Mouse (Mus musculus) lung, embryonic 16.5 days (tissue): ENCODE results near the gene Pcdh8. TPM values are rescaled to one million over a fixed set of nuclear protein-coding genes. Genes with fewer than 3 reads are reported as not detected.

Experiments used
- ATAC-seq: fragments of 200-750 bp; cut with Nextera tagmentation; 2 replicates; pipeline ENCODE4 v1.8.0; 2017; ENCODE audit warnings: low read depth, mild to moderate bottlenecking, moderate library complexity
- H3K27ac ChIP-seq: fragments of 300-500 bp; sonication (generic); 2 replicates; pipeline ENCODE4 v1.5.1; 2014; ENCODE audit warnings: mild to moderate bottlenecking, control low read depth, low read length
- H3K27me3 ChIP-seq: fragments of 300-500 bp; sonication (generic); 2 replicates; pipeline ENCODE4 v1.6.1; 2014; ENCODE audit warnings: low read depth, low read length, mixed read lengths; ENCODE audit not compliant: control insufficient read depth, insufficient read depth
- H3K36me3 ChIP-seq: fragments of 300-500 bp; sonication (generic); 2 replicates; pipeline ENCODE4 v1.6.1; 2014; ENCODE audit warnings: low read length; ENCODE audit not compliant: control insufficient read depth, insufficient read depth
- H3K4me1 ChIP-seq: fragments of 300-500 bp; sonication (generic); replicated peaks from 2 replicates; pipeline ENCODE4 v1.6.1; 2014; ENCODE audit warnings: low read length, mixed read lengths; ENCODE audit not compliant: control insufficient read depth, insufficient read depth
- H3K4me2 ChIP-seq: fragments of 300-500 bp; sonication (generic); 2 replicates; pipeline ENCODE4 v1.6.1; 2014; ENCODE audit warnings: low read depth, low read length, control low read depth
- H3K4me3 ChIP-seq: fragments of 300-500 bp; sonication (generic); 2 replicates; pipeline ENCODE4 v1.5.1; 2014; ENCODE audit warnings: mild to moderate bottlenecking, low read length, control low read depth
- H3K9ac ChIP-seq: fragments of 300-500 bp; sonication (generic); 2 replicates; pipeline ENCODE4 v1.6.1; 2014; ENCODE audit warnings: low read length, control low read depth
- H3K9me3 ChIP-seq: fragments of 300-500 bp; sonication (generic); 2 replicates; pipeline ENCODE4 v1.6.1; 2016; ENCODE audit warnings: low read length; ENCODE audit not compliant: control insufficient read depth
- WGBS: fragments of 180-500 bp; shearing (Covaris S2); extraction: QIAGEN DNeasy Blood & Tissue Kit; methylation state at CpG from one replicate; pipeline ENCODE4 v1.1.7; 2014; 5-methylcytosine and 5-hydroxymethylcytosine counted together
- polyA plus RNA-seq: library from polyadenylated mRNA; unstranded; fragments of >200 nt; fragmentation: Nextera tagmentation; extraction: Ambion mirVana; gene quantifications from 2 replicates; pipeline ENCODE4 v1.2.1, GENCODE M21; 2015

The Pcdh8 gene
- polyA plus RNA-seq, 1 experiment from 2014 or later: not detected

- 74% methylated on average over 6 of the region's 6 CpGs for WGBS
Observed at GRCm38 (mm10) chr14:79765196-79765765, 5.8 kb downstream of the Pcdh8 start.

DNA sequence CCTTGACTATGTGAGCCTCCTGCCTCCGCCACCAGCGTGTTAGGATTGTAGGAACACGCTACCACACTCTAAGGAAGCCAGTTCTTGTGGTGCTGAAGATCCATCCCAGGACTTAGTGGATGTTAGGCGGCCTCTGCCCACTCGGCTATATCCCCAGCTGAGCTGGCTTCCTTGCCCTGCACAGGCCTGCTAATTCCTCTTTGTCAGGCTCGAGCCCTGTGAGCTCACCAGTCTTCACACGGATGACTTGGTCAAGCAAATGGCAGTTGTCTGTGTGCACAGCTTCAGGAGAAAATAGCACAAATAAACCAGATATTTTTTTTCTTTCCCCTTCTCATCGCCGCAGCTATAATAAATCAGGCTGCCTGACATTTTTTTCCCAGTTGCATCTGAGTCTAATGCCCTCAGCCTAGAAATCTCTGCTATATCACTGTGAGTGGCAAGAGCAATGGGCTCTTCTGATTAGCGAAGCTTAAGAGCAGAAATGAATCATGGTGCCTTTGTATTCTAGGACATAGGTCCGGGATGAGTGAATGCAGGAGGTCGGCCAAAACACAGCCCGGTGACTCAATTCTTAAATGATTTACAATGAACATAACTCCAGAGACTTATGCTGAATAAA, 16.4 kb downstream of the Pcdh8 start:
- Histone ChIP-seq H3K4me2 (no peak overlapping the region), H3K27ac (no peak overlapping the region), H3K27me3 (no peaks in the 10 kb centered on the region), H3K4me1 (no peaks in the 10 kb centered on the region), H3K36me3 (no peaks in the 10 kb centered on the region), H3K4me3 (no peak overlapping the region), H3K9me3 (no peaks in the 10 kb centered on the region), H3K9ac (no peak overlapping the region)
- no peak for ATAC-seq
- 53% methylated on average over 13 of the region's 13 CpGs for WGBS

More at GRCm38 (mm10) chr14:79765196-79765765, 5.8 kb downstream of the Pcdh8 start:
- Histone ChIP-seq H3K36me3 (no peaks in the 10 kb centered on the region), H3K27ac (no peak overlapping the region), H3K9ac (no peak overlapping the region), H3K27me3 (peaks cover 39% of the 10 kb centered on the region), H3K4me3 (no peak overlapping the region), H3K9me3 (no peaks in the 10 kb centered on the region), H3K4me1 (peaks cover 9% of the 10 kb centered on the region), H3K4me2 (no peak overlapping the region)
- ATAC-seq: no peak

DNA sequence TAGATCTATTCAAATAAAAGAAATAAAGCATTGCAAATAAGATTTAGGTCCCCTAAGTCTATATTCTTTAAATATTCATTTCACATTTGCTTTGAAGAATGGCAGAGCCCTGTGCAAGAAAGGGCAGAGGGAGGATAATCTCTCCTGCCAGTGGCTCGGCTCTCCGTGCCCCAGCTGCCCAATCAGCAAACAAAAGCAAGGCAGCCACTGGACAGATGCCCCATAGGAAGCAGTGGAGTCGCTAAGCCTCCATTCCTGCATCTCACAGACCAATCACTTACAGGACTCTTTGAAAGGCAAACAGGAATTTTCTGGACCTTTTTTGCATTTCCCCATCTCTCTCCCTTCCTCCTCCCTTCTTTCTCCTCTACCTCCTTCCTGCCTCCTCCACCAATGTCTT, 17.0 kb downstream of the Pcdh8 start:
- H3K27ac ChIP-seq: no peak overlapping the region
- WGBS: 36% methylated on average over 3 of the region's 3 CpGs
- no peaks in the 10 kb centered on the region for H3K27me3 ChIP-seq
- no peaks in the 10 kb centered on the region for H3K9me3 ChIP-seq
- ATAC-seq: no peak
- no peaks in the 10 kb centered on the region for H3K36me3 ChIP-seq
- H3K4me2 ChIP-seq: no peak overlapping the region
- H3K4me3 ChIP-seq: no peak overlapping the region
- H3K4me1 ChIP-seq: no peaks in the 10 kb centered on the region
- no peak overlapping the region for H3K9ac ChIP-seq

- no peaks in the 10 kb centered on the region for H3K36me3 ChIP-seq
- WGBS: 79% methylated on average over 7 of the region's 7 CpGs
- H3K4me3 ChIP-seq: no peak overlapping the region
- H3K4me1 ChIP-seq: no peaks in the 10 kb centered on the region
- no peak overlapping the region for H3K9ac ChIP-seq
- no peak for ATAC-seq
- no peak overlapping the region for H3K4me2 ChIP-seq
- H3K27me3 ChIP-seq: no peaks in the 10 kb centered on the region
- H3K27ac ChIP-seq: no peak overlapping the region
- no peaks in the 10 kb centered on the region for H3K9me3 ChIP-seq
Observed at GRCm38 (mm10) chr14:79753733-79754132, 17.4 kb downstream of the Pcdh8 start.

DNA sequence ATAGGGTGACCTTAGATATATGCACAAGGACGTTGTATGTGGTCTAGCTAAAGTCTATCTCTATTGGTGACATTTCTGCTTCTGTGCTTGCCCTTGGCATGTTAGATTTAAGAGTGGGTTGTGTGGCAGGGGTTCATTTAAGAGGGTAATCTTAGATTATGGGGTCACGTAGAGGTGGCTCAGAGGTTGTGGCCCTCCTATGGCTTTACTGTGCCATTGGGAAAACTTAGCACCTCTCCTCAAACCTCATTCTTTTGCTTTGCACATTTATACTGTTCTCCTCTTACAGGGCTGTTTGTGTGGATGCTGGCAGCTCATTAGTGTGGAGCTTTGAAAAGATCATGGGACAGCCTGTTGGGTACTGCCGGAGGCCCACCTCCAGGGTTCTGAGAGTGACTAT, 30.6 kb downstream of the Pcdh8 start:
- Histone ChIP-seq H3K9ac (no peak overlapping the region), H3K9me3 (no peaks in the 10 kb centered on the region), H3K36me3 (no peaks in the 10 kb centered on the region), H3K27ac (no peak overlapping the region), H3K4me3 (no peak overlapping the region), H3K4me1 (no peaks in the 10 kb centered on the region), H3K4me2 (no peak overlapping the region), H3K27me3 (no peaks in the 10 kb centered on the region)
- no peak for ATAC-seq
- WGBS: 75% methylated on average over 3 of the region's 3 CpGs

DNA sequence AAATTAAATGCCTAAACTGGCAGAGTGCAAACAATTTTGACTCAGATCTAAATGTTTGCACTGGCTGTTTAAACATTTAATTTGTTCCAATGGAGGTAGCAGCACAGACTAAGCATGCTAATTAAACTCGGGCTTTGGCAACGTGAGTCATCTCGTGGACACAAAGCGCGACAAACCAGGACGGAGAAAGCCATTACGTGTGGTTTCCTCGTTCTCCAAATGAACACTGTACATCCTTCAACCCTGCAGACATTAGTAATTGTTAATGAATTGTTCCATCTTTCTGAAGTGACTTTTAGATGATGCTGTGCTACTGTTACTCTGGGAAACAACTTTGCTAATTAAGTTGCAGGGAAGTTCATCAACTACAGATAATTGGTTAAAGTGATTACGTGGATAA, 32.7 kb downstream of the Pcdh8 start:
- no peak for ATAC-seq
- Histone ChIP-seq H3K27ac (no peak overlapping the region), H3K27me3 (no peaks in the 10 kb centered on the region), H3K4me3 (no peak overlapping the region), H3K36me3 (no peaks in the 10 kb centered on the region), H3K4me2 (no peak overlapping the region), H3K9ac (no peak overlapping the region), H3K9me3 (no peaks in the 10 kb centered on the region), H3K4me1 (no peaks in the 10 kb centered on the region)
- 61% methylated on average over 9 of the region's 9 CpGs for WGBS

GRCm38 (mm10) chr14:79737642-79738379, 33.3 kb downstream of the Pcdh8 start:
- H3K9ac ChIP-seq: no peak overlapping the region
- H3K4me3 ChIP-seq: no peak overlapping the region
- no peak overlapping the region for H3K27ac ChIP-seq
- no peaks in the 10 kb centered on the region for H3K4me1 ChIP-seq
- H3K27me3 ChIP-seq: no peaks in the 10 kb centered on the region
- WGBS: 48% methylated on average over 9 of the region's 9 CpGs
- H3K36me3 ChIP-seq: no peaks in the 10 kb centered on the region
- no peak for ATAC-seq
- H3K4me2 ChIP-seq: no peak overlapping the region
- H3K9me3 ChIP-seq: no peaks in the 10 kb centered on the region

DNA sequence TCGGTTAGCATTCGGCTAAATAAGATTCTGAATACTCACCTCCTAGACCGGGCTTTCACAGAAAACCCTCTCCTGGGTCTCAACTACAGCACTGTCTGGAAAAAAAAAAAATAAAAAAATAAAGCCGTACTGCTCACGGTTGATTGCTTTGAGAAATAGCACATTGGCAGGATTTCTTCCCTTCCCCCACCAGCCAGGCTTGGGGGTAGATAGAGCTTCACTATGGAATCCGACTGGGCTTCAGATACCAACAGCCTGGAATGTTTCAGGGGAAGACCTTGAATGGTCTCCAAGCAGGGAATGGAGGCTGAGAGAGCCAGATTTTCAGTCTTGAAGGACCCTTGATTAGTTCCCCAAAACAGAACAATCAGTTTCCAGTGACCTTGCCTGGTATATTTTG, 34.3 kb downstream of the Pcdh8 start:
- H3K36me3 ChIP-seq: no peaks in the 10 kb centered on the region
- no peak overlapping the region for H3K27ac ChIP-seq
- no peaks in the 10 kb centered on the region for H3K4me1 ChIP-seq
- no peak overlapping the region for H3K4me2 ChIP-seq
- no peaks in the 10 kb centered on the region for H3K9me3 ChIP-seq
- H3K9ac ChIP-seq: no peak overlapping the region
- ATAC-seq: no peak
- no peak overlapping the region for H3K4me3 ChIP-seq
- no peaks in the 10 kb centered on the region for H3K27me3 ChIP-seq
- WGBS: 62% methylated on average over 6 of the region's 6 CpGs

- Histone ChIP-seq H3K27ac (no peak overlapping the region), H3K9ac (no peak overlapping the region), H3K27me3 (no peaks in the 10 kb centered on the region), H3K36me3 (no peaks in the 10 kb centered on the region), H3K9me3 (no peaks in the 10 kb centered on the region), H3K4me2 (no peak overlapping the region), H3K4me1 (no peaks in the 10 kb centered on the region), H3K4me3 (no peak overlapping the region)
- ATAC-seq: no peak
- WGBS: 50% methylated on average over 6 of the region's 6 CpGs
Observed at GRCm38 (mm10) chr14:79733501-79733900, 37.6 kb downstream of the Pcdh8 start.
